Mouse (Mus musculus) olfactory bulb, adult 2 months (tissue): ENCODE results near the gene Ncapd2.

ENCODE experiments used
- CTCF ChIP-seq: fragments of 200-500 bp; IDR thresholded peaks from 2 replicates; pipeline ENCODE4 v1.5.1; 2012; ENCODE audit warnings: low read depth, mild to moderate bottlenecking, low read length, moderate library complexity; ENCODE audit not compliant: insufficient read depth
- POLR2A ChIP-seq: fragments of 200-500 bp; IDR thresholded peaks from 2 replicates; pipeline ENCODE4 v1.6.1; 2012; ENCODE audit warnings: mild to moderate bottlenecking, low read depth, low read length, moderate library complexity; ENCODE audit not compliant: insufficient read depth

DNA sequence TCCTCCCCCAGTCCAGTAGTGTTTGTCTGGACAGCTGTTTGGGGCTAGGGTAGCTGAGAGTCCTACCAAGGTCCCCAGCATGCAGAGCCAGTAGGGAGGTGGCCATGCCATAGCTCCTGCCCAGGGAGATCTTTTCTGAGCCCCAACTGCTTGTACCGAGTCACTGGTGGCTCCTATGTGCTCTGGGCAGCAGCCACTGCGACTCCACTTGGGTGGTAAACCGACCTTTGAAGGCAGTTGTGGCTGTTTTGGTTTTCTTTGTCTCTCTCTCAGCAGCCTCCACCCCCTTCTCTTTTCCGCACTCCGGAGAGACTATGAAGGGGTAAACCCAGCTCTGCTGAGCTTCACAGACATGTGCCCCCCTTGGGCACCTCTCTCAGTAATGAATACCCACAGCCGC, 45.3 kb upstream of the Ncapd2 start, which contains the start of gene Cd27:
- no peak for TF ChIP-seq POLR2A
- no peak for TF ChIP-seq CTCF
